Mouse (Mus musculus): ENCODE measurements at regions not wholly inside any gene's neighbourhood (a gene's known extent, or its start where the extent isn't known, plus 50 kb on each side); places are given as distances from the start of the nearest gene placed in this dataset.
"Not testable (repeated sequence)": the region's sequence is repeated elsewhere in the genome, so short reads cannot be mapped to it uniquely, and the experiment has no call there.

DNA sequence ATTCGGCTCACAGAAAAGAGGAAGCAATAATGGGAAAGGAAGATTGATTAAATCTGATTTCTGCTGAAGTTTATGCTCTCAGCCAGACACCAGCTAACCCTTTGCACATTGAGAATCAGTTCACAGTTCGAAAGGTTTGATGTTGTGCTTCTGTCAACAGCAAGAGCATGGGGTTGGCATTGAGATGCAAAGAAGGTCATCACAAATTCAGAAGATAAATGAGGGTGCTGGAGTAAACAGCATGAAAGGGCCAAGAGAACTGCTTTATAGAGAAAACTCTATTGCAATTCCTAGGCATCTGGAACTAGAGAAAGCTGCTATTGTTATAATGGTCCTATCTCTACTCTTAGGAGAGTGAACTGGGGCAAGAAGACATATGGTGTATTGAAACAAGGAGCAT lies 250.8 kb downstream of the Rab38 start:
- ATAC-seq = no peak
- Histone ChIP-seq H3K4me3 (ENCODE audit: low read depth, low read length) (no peak overlapping the region), H3K27ac (ENCODE audit: low read length) (no peak overlapping the region; the same call in 1 of the 2 replicates)

DNA sequence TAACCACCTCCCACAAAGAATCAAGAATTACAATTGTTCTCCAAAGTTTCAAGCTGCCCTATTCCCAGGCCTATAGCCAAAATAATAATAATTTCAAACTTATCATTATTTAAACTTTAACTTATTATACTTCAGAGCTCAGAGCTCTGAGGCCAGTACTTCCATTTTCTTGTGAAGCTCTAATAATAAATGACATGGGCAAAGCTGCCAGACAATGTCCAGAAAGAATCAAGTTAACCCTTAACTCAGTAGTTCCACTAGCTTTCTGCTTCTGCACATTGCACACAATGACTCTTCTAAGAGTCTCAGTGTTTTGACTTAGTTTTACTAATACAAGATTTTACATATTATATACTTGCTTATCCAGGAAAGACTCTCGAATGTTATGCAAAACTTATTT lies 291.0 kb downstream of the Rab38 start:
- not testable (repeated sequence) for H3K9ac ChIP-seq (ENCODE audit: low read depth, low read length); H3K4me1 ChIP-seq (ENCODE audit: control insufficient read depth, insufficient read depth, low read length); H3K36me3 ChIP-seq (ENCODE audit: control insufficient read depth, insufficient read depth, low read length); ATAC-seq; H3K9me3 ChIP-seq (replicated peaks; ENCODE audit: control insufficient read depth, low read length, poor library complexity, severe bottlenecking); H3K27ac ChIP-seq (ENCODE audit: low read length); H3K4me2 ChIP-seq (ENCODE audit: low read length); H3K4me3 ChIP-seq (ENCODE audit: low read depth, low read length); H3K27me3 ChIP-seq (ENCODE audit: control insufficient read depth, insufficient read depth, low read depth, low read length)
- WGBS = 87% methylated on average over 1 of the region's 1 CpGs

More for the DNA sequence above, 250.8 kb downstream of the Rab38 start:
- H3K4me2 ChIP-seq (ENCODE audit: low read length) = no peak overlapping the region
- no peak overlapping the region for H3K9ac ChIP-seq (ENCODE audit: low read depth, low read length)
- 59% methylated on average over 2 of the region's 2 CpGs for WGBS
- H3K4me1 ChIP-seq (ENCODE audit: control insufficient read depth, insufficient read depth, low read length) = no peaks in the 10 kb centered on the region
- no peaks in the 10 kb centered on the region for H3K36me3 ChIP-seq (ENCODE audit: control insufficient read depth, insufficient read depth, low read length)
- no peaks in the 10 kb centered on the region for H3K27me3 ChIP-seq (ENCODE audit: control insufficient read depth, insufficient read depth, low read depth, low read length)
- no peaks in the 10 kb centered on the region for H3K9me3 ChIP-seq (replicated peaks; ENCODE audit: control insufficient read depth, low read length, poor library complexity, severe bottlenecking)

DNA sequence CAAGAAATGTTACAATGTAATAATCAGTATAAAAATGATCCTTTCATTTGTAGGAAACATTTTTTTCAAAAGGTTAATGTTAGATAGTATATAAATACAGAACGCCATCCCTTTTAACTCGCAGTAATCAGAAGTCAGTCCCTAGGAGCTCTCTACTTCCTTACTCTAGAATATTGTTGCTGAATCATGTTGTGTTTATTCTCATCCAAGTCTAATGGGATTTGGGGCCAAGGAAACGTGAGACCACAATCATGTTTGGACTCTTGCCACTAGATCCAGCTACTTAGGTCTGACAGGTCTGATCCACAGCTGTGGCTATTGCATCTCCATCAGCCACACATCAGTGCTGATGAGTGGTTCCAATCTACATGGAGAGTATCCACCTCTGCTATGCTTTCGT lies 304.4 kb downstream of the Rab38 start:
- Histone ChIP-seq H3K36me3 (ENCODE audit: control insufficient read depth, insufficient read depth, low read length) (no peaks in the 10 kb centered on the region), H3K4me3 (ENCODE audit: low read depth, low read length) (no peak overlapping the region), H3K9me3 (replicated peaks; ENCODE audit: control insufficient read depth, low read length, poor library complexity, severe bottlenecking) (no peaks in the 10 kb centered on the region), H3K4me2 (ENCODE audit: low read length) (no peak overlapping the region), H3K4me1 (ENCODE audit: control insufficient read depth, insufficient read depth, low read length) (no peaks in the 10 kb centered on the region), H3K9ac (ENCODE audit: low read depth, low read length) (no peak overlapping the region), H3K27me3 (ENCODE audit: control insufficient read depth, insufficient read depth, low read depth, low read length) (no peaks in the 10 kb centered on the region), H3K27ac (ENCODE audit: low read length) (no peak overlapping the region)
- no peak for ATAC-seq
- 89% methylated on average over 4 of the region's 4 CpGs for WGBS

DNA sequence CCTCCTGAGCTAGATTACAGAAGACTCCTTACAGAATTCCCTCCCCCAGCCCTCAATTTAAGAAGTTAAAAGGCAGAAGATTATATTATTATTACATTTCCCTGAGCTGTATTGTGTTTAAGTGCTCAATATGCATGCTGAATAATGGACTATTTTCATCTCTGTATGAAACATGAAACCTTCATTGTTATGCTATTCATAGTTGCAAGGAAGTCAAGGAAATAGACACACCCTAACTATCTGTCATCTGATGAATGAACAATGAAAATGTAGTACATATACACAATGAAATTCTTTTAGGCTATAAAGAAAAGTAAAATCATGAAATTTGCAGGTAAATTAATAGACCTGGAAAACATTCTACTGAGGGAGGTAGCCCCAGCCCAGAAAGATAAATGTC lies 305.7 kb downstream of the Rab38 start:
- Histone ChIP-seq H3K9me3 (replicated peaks; ENCODE audit: control insufficient read depth, low read length, poor library complexity, severe bottlenecking) (no peaks in the 10 kb centered on the region), H3K9ac (ENCODE audit: low read depth, low read length) (no peak overlapping the region), H3K4me2 (ENCODE audit: low read length) (no peak overlapping the region), H3K4me1 (ENCODE audit: control insufficient read depth, insufficient read depth, low read length) (no peaks in the 10 kb centered on the region), H3K4me3 (ENCODE audit: low read depth, low read length) (no peak overlapping the region), H3K27me3 (ENCODE audit: control insufficient read depth, insufficient read depth, low read depth, low read length) (no peaks in the 10 kb centered on the region), H3K27ac (ENCODE audit: low read length) (no peak overlapping the region), H3K36me3 (ENCODE audit: control insufficient read depth, insufficient read depth, low read length) (no peaks in the 10 kb centered on the region)
- ATAC-seq = no peak

DNA sequence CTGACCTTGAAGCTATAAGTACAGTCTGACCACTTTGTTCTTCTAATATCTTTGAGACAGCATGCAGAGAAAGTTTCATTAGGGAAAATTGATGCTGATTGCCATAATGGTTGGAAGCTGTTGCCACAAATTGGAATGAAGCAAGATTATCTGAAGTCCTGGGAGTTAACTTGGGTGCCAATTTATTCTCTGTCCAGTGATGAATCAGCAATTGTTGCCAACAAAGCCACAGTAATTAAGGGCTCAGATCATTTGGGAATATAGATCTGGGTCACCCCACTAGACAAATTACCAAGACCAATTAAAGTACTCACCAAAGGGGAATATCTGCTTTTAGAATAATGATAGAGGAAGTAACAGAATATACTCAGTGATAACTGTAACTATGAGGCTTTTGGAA lies 347.3 kb downstream of the Rab38 start:
- Histone ChIP-seq H3K36me3 (ENCODE audit: control insufficient read depth, insufficient read depth, low read length) (no peaks in the 10 kb centered on the region), H3K27ac (ENCODE audit: low read length) (no peak overlapping the region), H3K27me3 (ENCODE audit: control insufficient read depth, insufficient read depth, low read depth, low read length) (no peaks in the 10 kb centered on the region), H3K4me1 (ENCODE audit: control insufficient read depth, insufficient read depth, low read length) (no peaks in the 10 kb centered on the region), H3K9ac (ENCODE audit: low read depth, low read length) (no peak overlapping the region), H3K9me3 (replicated peaks; ENCODE audit: control insufficient read depth, low read length, poor library complexity, severe bottlenecking) (no peaks in the 10 kb centered on the region), H3K4me2 (ENCODE audit: low read length) (no peak overlapping the region), H3K4me3 (ENCODE audit: low read depth, low read length) (no peak overlapping the region)
- ATAC-seq = no peak

DNA sequence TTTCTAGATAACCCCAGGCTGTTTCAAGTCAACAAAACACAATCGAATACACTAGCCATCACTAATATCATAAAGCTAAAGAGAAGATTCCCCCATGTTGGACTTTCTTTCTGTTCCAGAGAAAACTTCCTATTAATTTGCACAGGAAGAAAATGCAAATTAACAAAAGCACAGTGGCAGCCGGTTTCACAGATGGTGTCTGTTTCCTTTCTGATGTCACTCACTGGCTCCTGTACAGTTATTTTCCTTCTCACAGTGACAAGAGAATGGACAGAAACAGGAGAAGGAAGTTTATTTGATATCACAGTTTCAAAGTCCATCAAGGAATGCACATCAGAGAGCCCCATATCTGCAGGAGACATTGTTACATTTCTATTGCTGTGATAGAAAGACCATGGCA lies 352.8 kb downstream of the Rab38 start:
- Histone ChIP-seq H3K4me3 (ENCODE audit: low read depth, low read length) (no peak overlapping the region), H3K9ac (ENCODE audit: low read depth, low read length) (no peak overlapping the region), H3K27ac (ENCODE audit: low read length) (no peak overlapping the region), H3K9me3 (replicated peaks; ENCODE audit: control insufficient read depth, low read length, poor library complexity, severe bottlenecking) (no peaks in the 10 kb centered on the region), H3K27me3 (ENCODE audit: control insufficient read depth, insufficient read depth, low read depth, low read length) (no peaks in the 10 kb centered on the region), H3K36me3 (ENCODE audit: control insufficient read depth, insufficient read depth, low read length) (no peaks in the 10 kb centered on the region), H3K4me2 (ENCODE audit: low read length) (no peak overlapping the region), H3K4me1 (ENCODE audit: control insufficient read depth, insufficient read depth, low read length) (no peaks in the 10 kb centered on the region)
- no peak for ATAC-seq
- 78% methylated on average over 2 of the region's 2 CpGs for WGBS

DNA sequence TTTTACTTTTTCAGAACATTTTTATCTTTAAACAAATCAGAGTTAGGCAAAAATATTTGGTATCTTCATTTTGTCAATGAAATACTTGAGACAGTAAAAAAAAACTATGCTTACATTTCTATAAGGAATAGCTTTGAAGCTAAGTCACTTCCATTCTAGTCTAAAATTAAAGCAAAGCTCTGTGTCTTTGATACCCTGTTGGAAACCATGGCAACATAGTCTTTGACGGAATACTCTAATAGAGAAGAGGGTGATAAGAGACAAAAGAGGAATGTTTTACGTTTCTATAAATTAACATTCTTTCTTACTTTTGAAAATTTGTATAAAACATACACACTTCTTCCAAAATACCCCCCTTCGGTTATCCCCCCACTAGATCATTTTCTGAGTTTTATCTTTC lies 378.1 kb downstream of the Rab38 start:
- Histone ChIP-seq H3K4me1 (ENCODE audit: control insufficient read depth, insufficient read depth, low read length) (peaks cover 3% of the 10 kb centered on the region; the same call in 1 of the 2 replicates), H3K9me3 (replicated peaks; ENCODE audit: control insufficient read depth, low read length, poor library complexity, severe bottlenecking) (no peaks in the 10 kb centered on the region), H3K27me3 (ENCODE audit: control insufficient read depth, insufficient read depth, low read depth, low read length) (no peaks in the 10 kb centered on the region), H3K9ac (ENCODE audit: low read depth, low read length) (no peak overlapping the region), H3K4me3 (ENCODE audit: low read depth, low read length) (no peak overlapping the region), H3K36me3 (ENCODE audit: control insufficient read depth, insufficient read depth, low read length) (no peaks in the 10 kb centered on the region), H3K4me2 (ENCODE audit: low read length) (no peak overlapping the region), H3K27ac (ENCODE audit: low read length) (no peak overlapping the region)
- ATAC-seq = 0 out of 2 replicates have a peak, but pooled peaks have one; percentile 71
- WGBS = 46% methylated on average over 3 of the region's 3 CpGs

DNA sequence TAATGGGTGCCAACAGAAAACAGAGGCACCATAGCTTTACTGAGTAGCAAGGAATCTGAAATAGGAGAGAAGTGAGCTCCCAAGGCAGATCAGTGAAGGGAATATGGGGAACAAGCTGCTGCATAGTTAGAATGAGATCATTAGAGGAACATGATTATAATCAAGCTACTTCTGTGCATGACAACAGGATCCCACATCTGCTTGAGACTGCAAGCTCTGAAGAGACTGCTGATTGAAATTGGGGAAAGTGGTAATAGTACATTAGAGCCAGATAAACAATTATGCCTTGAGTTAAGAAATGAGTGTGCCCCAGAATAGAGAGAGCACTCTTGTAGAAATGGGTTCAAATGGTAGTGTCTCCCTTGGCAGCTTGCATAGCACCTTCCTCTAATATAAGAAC lies 380.1 kb downstream of the Rab38 start:
- ATAC-seq = no peak

DNA sequence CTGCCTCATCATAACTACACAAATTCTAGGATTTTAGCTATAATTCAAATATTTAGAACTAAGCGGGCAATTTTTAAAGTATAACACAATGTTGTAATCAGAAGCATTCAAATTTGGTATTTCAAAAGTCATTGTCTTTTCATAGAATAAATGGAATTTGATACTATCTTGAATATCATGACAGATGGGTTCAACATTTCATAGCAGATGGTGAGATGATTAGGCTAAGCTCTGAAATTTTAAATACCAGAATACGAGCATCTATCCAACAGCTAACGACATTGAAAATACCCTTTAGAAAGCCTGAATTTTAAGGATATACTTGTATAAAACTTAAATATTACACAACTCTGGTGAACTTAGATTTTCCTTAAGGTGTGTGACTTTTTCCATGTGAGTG lies 390.1 kb downstream of the Rab38 start:
- H3K27me3 ChIP-seq (ENCODE audit: control insufficient read depth, insufficient read depth, low read depth, low read length) = no peaks in the 10 kb centered on the region
- no peaks in the 10 kb centered on the region for H3K4me1 ChIP-seq (ENCODE audit: control insufficient read depth, insufficient read depth, low read length)
- WGBS = 92% methylated on average over 3 of the region's 3 CpGs

More for the DNA sequence above, 380.1 kb downstream of the Rab38 start:
- H3K9ac ChIP-seq (ENCODE audit: low read depth, low read length) = no peak overlapping the region
- peaks cover 3% of the 10 kb centered on the region; the same call in 1 of the 2 replicates for H3K4me1 ChIP-seq (ENCODE audit: control insufficient read depth, insufficient read depth, low read length)
- H3K4me2 ChIP-seq (ENCODE audit: low read length) = no peak overlapping the region
- no peaks in the 10 kb centered on the region for H3K27me3 ChIP-seq (ENCODE audit: control insufficient read depth, insufficient read depth, low read depth, low read length)
- no peak overlapping the region for H3K27ac ChIP-seq (ENCODE audit: low read length)
- H3K36me3 ChIP-seq (ENCODE audit: control insufficient read depth, insufficient read depth, low read length) = no peaks in the 10 kb centered on the region
- H3K9me3 ChIP-seq (replicated peaks; ENCODE audit: control insufficient read depth, low read length, poor library complexity, severe bottlenecking) = no peaks in the 10 kb centered on the region
- no peak overlapping the region for H3K4me3 ChIP-seq (ENCODE audit: low read depth, low read length)

DNA sequence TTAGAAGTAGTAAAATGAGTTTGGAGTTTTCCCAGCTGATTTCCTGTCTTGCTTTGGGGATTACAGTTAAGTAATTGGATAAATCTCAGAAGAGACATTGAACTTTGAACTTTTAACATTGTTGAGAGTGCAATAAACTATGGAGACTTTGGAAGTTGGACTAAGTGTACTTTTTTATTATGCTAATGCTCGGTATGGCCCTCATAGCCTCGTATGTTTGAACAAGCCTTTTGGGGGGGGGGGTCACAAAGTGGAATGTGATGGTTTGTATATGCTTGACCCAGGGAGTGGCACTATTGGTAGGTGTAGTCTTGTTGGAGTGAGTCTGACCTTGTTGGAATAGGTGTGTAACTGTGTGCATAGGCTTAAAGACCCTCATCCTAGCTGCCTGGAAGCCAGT lies 396.4 kb downstream of the Rab38 start:
- Histone ChIP-seq H3K4me2 (ENCODE audit: low read length) (no peak overlapping the region), H3K36me3 (ENCODE audit: control insufficient read depth, insufficient read depth, low read length) (no peaks in the 10 kb centered on the region), H3K4me1 (ENCODE audit: control insufficient read depth, insufficient read depth, low read length) (no peaks in the 10 kb centered on the region), H3K9ac (ENCODE audit: low read depth, low read length) (no peak overlapping the region), H3K4me3 (ENCODE audit: low read depth, low read length) (no peak overlapping the region), H3K27me3 (ENCODE audit: control insufficient read depth, insufficient read depth, low read depth, low read length) (no peaks in the 10 kb centered on the region), H3K27ac (ENCODE audit: low read length) (no peak overlapping the region), H3K9me3 (replicated peaks; ENCODE audit: control insufficient read depth, low read length, poor library complexity, severe bottlenecking) (no peaks in the 10 kb centered on the region)
- WGBS = 84% methylated on average over 2 of the region's 2 CpGs
- no peak for ATAC-seq

More for the DNA sequence above, 390.1 kb downstream of the Rab38 start:
- no peak for ATAC-seq
- no peak overlapping the region for H3K27ac ChIP-seq (ENCODE audit: low read length)
- H3K36me3 ChIP-seq (ENCODE audit: control insufficient read depth, insufficient read depth, low read length) = no peaks in the 10 kb centered on the region
- H3K9ac ChIP-seq (ENCODE audit: low read depth, low read length) = no peak overlapping the region
- no peak overlapping the region for H3K4me3 ChIP-seq (ENCODE audit: low read depth, low read length)
- no peak overlapping the region for H3K4me2 ChIP-seq (ENCODE audit: low read length)
- H3K9me3 ChIP-seq (replicated peaks; ENCODE audit: control insufficient read depth, low read length, poor library complexity, severe bottlenecking) = no peaks in the 10 kb centered on the region
